Mouse (Mus musculus): ENCODE measurements around the gene Ltb.

DNA sequence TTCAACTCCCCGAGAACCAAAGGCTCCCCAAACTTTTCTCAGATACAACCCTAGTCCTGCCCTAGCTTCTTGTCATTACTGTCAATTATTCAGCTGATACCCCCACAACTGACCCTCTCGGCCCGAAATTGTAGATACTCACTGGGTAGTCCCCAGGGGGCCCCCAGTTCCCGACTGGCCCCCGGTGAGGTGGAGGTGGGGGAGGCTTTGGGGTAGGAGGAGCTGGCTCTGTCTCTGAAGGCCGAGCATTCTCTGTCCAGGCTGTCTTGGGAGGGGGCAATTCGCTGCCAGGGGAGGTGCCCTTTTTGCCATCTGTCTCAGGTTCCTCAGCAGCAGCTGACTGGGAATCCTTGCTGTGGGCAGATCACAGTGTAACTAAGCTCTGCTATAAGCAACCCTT lies 34.6 kb upstream of the Ltb start:
- TF ChIP-seq CTCF (IDR thresholded peaks at IDR 0.05; ENCODE audit: borderline replicate concordance, insufficient read depth, low read depth, low read length) (no peak), POLR2A (IDR thresholded peaks at IDR 0.05; ENCODE audit: borderline replicate concordance, insufficient read depth, low read length) (no peak)
